Mouse (Mus musculus) embryonic facial prominence, embryonic 10.5 days (tissue): ENCODE data around the gene Tfb2m. TPM values are rescaled to one million over a fixed set of nuclear protein-coding genes. Genes with fewer than 3 reads are reported as not detected.
A peak's percentile ranks its signal among the peaks of the same experiment; 100 is the strongest.

Experiments used
- DNase-seq: peaks from one replicate; pipeline ENCODE4 v3.0.0-alpha.2; 2017; ENCODE audit warnings: low spot score
- H3K27ac ChIP-seq: fragments of 300-500 bp; sonication (generic); replicated peaks from 2 replicates; pipeline ENCODE4 v1.5.1; 2016; ENCODE audit warnings: mild to moderate bottlenecking
- H3K27me3 ChIP-seq: fragments of 300-500 bp; sonication (generic); replicated peaks from 2 replicates; pipeline ENCODE4 v1.6.1; 2016; ENCODE audit warnings: low read depth, mild to moderate bottlenecking; ENCODE audit not compliant: poor library complexity, severe bottlenecking
- H3K36me3 ChIP-seq: fragments of 300-500 bp; sonication (generic); replicated peaks from 2 replicates; pipeline ENCODE4 v1.6.1; 2016; ENCODE audit warnings: mild to moderate bottlenecking, moderate library complexity
- H3K4me1 ChIP-seq: fragments of 300-500 bp; sonication (generic); 2 replicates; pipeline ENCODE4 v1.6.1; 2016
- H3K4me3 ChIP-seq: fragments of 300-500 bp; sonication (generic); 2 replicates; pipeline ENCODE4 v1.5.1; 2016; ENCODE audit warnings: mild to moderate bottlenecking, moderate library complexity
- H3K9me3 ChIP-seq: fragments of 300-500 bp; sonication (generic); 2 replicates; pipeline ENCODE4 v1.6.1; 2016; ENCODE audit warnings: mild to moderate bottlenecking
- WGBS: fragments of 180-500 bp; shearing (Covaris S2); methylation state at CpG from one replicate; pipeline ENCODE4 v1.1.7; 2016; 5-methylcytosine and 5-hydroxymethylcytosine counted together
- polyA plus RNA-seq: library from polyadenylated mRNA; unstranded; fragments of >200 nt; fragmentation: Nextera tagmentation; extraction: Ambion mirVana; gene quantifications from 2 replicates; pipeline ENCODE4 v1.2.1, GENCODE M21; 2016

Tfb2m gene
- polyA plus RNA-seq, 1 experiment from 2014 or later = 28.1 TPM

DNA sequence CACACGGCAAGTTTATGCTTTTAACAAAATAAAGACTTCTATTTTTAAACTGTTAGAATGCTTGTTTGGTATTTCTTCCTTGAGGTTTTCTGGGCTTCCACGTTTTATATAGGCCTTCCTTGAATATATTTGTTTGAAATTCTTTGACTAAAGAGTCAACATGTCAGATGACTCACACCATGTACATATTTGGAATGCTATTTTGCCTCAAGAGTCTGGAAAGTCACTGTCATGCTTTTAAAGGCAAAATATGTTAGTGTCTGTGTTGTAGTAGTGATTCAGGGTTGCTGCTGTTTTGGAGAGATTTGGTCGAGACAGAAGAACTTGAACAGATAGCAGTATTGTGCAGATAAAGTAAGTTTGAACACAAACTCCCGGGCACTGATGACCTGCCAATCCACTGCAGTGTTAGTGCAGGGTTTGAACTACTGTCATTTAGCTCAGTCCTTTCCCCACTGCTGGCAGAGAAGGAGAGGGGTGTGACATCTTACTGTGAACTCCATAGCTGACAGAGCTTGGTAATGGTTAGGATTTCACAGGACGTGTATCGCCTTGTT is 27.7 kb upstream of the Tfb2m start:
- DNase-seq = no peak
- Histone ChIP-seq H3K9me3 (no peaks in the 10 kb centered on the region), H3K27ac (no peak overlapping the region), H3K4me3 (no peak overlapping the region), H3K36me3 (no peaks in the 10 kb centered on the region), H3K4me1 (peaks cover 32% of the 10 kb centered on the region), H3K27me3 (no peaks in the 10 kb centered on the region)
- WGBS = 77% methylated on average over 6 of the region's 6 CpGs

DNA sequence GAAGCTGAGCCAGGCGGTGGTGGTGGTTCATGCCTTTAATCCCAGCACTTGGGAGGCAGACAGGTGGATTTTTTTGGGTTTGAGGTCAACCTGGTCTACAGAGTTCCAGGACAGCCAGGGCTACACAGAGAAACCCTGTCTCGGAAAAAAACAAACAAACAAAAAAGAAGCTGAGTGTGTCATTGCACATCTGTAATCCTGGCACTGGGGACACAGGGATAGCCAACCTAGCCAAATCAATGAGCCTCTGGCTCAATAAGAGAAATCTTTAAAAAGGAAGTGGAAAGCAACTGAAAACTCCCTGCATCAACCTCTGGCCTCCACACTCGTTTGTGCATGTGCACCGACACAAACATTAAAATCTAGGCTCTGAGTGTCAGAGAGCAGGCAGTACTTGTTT is 25.6 kb upstream of the Tfb2m start:
- Histone ChIP-seq H3K4me3 (no peak overlapping the region), H3K36me3 (no peaks in the 10 kb centered on the region), H3K27me3 (no peaks in the 10 kb centered on the region), H3K9me3 (no peaks in the 10 kb centered on the region), H3K4me1 (peaks cover 47% of the 10 kb centered on the region), H3K27ac (no peak overlapping the region)
- no peak for DNase-seq
- 84% methylated on average over 4 of the region's 4 CpGs for WGBS

GRCm38 (mm10) chr1:179570482-179570881 is 24.4 kb upstream of the Tfb2m start:
- Histone ChIP-seq H3K36me3 (no peaks in the 10 kb centered on the region), H3K9me3 (no peaks in the 10 kb centered on the region), H3K27me3 (no peaks in the 10 kb centered on the region), H3K4me3 (no peak overlapping the region), H3K4me1 (peaks cover 49% of the 10 kb centered on the region), H3K27ac (no peak overlapping the region)
- no peak for DNase-seq
- WGBS = 85% methylated on average over 1 of the region's 1 CpGs

- Histone ChIP-seq H3K27ac (0 out of 2 replicates have a peak overlapping the region, but pooled peaks have one; percentile 10), H3K4me1 (peaks cover 42% of the 10 kb centered on the region), H3K36me3 (no peaks in the 10 kb centered on the region), H3K4me3 (no peak overlapping the region), H3K27me3 (no peaks in the 10 kb centered on the region), H3K9me3 (no peaks in the 10 kb centered on the region)
- 78% methylated on average over 4 of the region's 4 CpGs for WGBS
- DNase-seq = no peak
These were observed 22.8 kb upstream of the Tfb2m start for GRCm38 (mm10) chr1:179568690-179569398.

DNA sequence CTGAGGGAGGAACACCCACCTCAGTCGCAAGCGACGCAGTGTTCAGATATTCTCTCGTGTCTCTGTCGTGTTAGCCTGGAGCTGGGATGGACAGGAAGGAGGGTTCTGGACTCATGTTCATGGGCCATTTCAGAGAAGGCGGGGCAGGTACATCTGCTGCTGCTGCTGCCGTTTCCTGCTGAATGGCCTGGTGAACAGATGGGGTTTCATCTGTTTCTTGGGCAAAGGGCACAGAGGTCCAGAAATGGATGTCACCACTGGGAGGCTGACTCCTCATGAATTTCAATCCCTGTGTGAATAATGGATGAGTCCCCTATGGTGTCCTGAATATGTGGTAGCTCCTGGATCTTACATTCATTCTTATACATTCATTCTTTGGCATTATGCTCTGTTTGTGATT is 21.5 kb upstream of the Tfb2m start:
- 56% methylated on average over 7 of the region's 7 CpGs for WGBS
- DNase-seq = peak; percentile 19
- H3K36me3 ChIP-seq = no peaks in the 10 kb centered on the region
- peaks cover 54% of the 10 kb centered on the region for H3K4me1 ChIP-seq
- no peaks in the 10 kb centered on the region for H3K9me3 ChIP-seq
- H3K27me3 ChIP-seq = no peaks in the 10 kb centered on the region
- no peak overlapping the region; the same call in 1 of the 2 replicates for H3K27ac ChIP-seq
- no peak overlapping the region for H3K4me3 ChIP-seq

DNA sequence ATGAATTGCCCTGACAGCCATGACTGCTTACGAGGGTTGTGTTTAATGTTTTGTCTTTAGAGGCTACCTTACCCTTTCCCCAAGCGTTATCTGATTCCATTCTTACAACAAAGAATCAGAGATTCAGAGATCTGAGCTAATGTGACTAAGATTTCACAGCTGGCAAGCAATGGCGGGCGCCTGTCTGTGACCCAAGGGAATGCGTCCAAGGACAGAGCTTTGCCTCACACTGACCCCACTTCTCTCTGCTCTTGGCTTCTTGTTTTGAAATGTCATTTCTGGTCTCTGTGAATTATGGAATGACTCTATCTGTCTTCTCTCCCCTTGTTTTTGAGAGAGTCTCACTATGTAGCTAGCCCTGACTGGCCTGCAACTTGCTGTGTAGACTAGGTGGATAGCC is 17.9 kb upstream of the Tfb2m start:
- no peak overlapping the region for H3K27ac ChIP-seq
- 70% methylated on average over 5 of the region's 5 CpGs for WGBS
- no peaks in the 10 kb centered on the region for H3K9me3 ChIP-seq
- H3K4me1 ChIP-seq = peaks cover 39% of the 10 kb centered on the region
- no peak for DNase-seq
- H3K4me3 ChIP-seq = no peak overlapping the region
- no peaks in the 10 kb centered on the region for H3K36me3 ChIP-seq
- H3K27me3 ChIP-seq = no peaks in the 10 kb centered on the region

DNA sequence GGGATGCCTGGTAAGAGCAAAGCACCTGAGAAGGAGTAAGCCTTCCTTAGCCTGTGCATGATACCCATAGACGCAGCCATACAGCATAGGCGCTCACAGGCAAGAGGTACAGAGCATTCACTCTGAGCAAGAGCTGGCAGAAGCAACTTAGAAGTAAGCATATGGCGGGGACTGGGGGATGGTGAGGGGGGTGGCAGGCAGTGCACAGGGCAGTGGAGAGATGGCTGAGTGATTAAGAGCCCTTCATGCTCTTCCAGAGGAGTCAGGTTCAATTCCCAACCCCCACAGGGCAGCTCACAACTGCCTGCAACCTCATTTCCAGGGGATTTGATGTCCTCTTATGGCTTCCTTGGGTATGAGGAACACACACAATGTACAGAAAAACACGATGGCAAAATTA is 17.1 kb upstream of the Tfb2m start:
- peak; percentile 15 for DNase-seq
- Histone ChIP-seq H3K4me3 (no peak overlapping the region), H3K36me3 (no peaks in the 10 kb centered on the region), H3K27me3 (no peaks in the 10 kb centered on the region), H3K27ac (no peak overlapping the region), H3K9me3 (no peaks in the 10 kb centered on the region), H3K4me1 (peaks cover 32% of the 10 kb centered on the region)
- WGBS = 85% methylated on average over 4 of the region's 4 CpGs

DNA sequence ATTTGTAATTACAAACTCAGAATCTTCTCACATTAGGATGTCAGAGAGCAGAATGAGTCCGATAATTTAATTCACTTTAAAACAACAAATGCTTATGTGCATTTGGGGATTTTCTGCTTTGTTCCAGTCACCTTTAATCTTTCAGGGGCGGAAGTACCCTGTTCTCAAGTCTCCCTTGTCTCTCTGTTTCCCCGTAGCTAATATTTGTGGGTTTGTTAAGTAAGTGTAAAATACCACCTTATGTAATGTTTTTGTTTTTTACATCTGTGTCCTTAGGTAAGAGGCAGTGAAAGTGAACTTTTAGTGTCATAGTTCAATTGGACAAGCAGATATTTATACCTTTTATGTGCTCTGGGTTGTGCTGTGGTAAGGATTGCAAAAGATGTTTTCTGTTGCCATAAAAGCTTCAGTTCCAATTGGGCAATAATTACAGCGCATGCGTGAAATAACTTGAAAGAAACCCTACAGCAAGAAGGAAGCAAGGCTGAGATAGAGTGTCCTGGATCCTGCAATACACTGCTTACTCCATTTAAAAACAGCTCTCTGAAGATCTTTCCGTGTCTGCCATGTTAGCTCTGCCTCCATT is 14.9 kb upstream of the Tfb2m start:
- Histone ChIP-seq H3K9me3 (no peaks in the 10 kb centered on the region), H3K27me3 (no peaks in the 10 kb centered on the region), H3K4me1 (peaks cover 21% of the 10 kb centered on the region), H3K36me3 (no peaks in the 10 kb centered on the region), H3K4me3 (no peak overlapping the region), H3K27ac (no peak overlapping the region)
- DNase-seq = no peak
- WGBS = 87% methylated on average over 6 of the region's 6 CpGs

- Histone ChIP-seq H3K4me3 (no peak overlapping the region), H3K27ac (no peak overlapping the region), H3K4me1 (peaks cover 21% of the 10 kb centered on the region), H3K27me3 (no peaks in the 10 kb centered on the region), H3K36me3 (no peaks in the 10 kb centered on the region), H3K9me3 (no peaks in the 10 kb centered on the region)
- 81% methylated on average over 11 of the region's 11 CpGs for WGBS
- no peak for DNase-seq
These were observed 13.6 kb upstream of the Tfb2m start for GRCm38 (mm10) chr1:179559446-179560194.

DNA sequence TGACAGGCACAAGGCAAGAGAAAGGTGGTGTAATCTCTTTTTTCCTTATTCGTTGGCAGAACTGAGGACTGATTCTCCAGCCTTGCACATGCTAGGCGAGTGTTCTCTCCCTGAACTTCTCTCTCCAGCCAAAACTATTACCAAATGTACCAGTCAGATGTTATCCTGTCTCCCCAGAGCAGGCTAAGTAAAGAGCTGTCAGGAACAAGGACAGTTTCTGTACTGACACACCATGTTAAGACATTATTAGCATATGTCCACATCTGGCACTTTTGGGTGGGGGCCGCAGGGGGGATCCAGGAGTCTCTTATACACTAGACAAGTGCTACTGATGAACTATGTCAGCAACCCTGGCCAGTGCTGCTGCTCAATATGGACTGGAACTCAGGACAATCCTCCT is 10.9 kb upstream of the Tfb2m start:
- H3K4me1 ChIP-seq = peaks cover 5% of the 10 kb centered on the region
- H3K4me3 ChIP-seq = no peak overlapping the region
- no peaks in the 10 kb centered on the region for H3K36me3 ChIP-seq
- DNase-seq = no peak
- H3K27me3 ChIP-seq = no peaks in the 10 kb centered on the region
- 91% methylated on average over 3 of the region's 3 CpGs for WGBS
- no peak overlapping the region for H3K27ac ChIP-seq
- no peaks in the 10 kb centered on the region for H3K9me3 ChIP-seq

DNA sequence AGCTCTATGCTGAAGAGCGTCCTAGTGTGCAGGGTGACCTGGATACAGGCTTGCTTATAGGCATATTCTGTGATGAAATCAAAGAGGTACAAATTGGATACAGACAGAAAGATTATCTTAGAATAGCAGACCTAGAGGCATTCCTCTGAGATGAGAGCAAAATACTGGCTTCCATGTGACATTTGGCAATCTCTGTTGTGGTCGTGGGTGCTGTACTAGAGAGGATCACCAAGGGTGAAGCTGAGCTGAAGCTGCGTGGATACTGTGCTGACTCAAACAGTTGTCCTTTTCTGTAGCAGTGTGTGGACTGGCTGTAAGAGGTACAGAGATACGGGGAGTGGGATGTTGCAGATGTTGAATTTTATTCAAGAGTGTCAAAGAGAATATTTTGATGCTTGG is 7.9 kb upstream of the Tfb2m start:
- Histone ChIP-seq H3K27ac (no peak overlapping the region), H3K36me3 (no peaks in the 10 kb centered on the region)
- 84% methylated on average over 4 of the region's 4 CpGs for WGBS

GRCm38 (mm10) chr1:179553197-179553948 is 7.3 kb upstream of the Tfb2m start:
- Histone ChIP-seq H3K9me3 (no peaks in the 10 kb centered on the region), H3K27ac (no peak overlapping the region), H3K27me3 (no peaks in the 10 kb centered on the region), H3K4me1 (peaks cover 1% of the 10 kb centered on the region), H3K36me3 (no peaks in the 10 kb centered on the region), H3K4me3 (no peak overlapping the region)
- no peak for DNase-seq
- 81% methylated on average over 5 of the region's 5 CpGs for WGBS

More for the DNA sequence above, 7.9 kb upstream of the Tfb2m start:
- no peak for DNase-seq
- Histone ChIP-seq H3K4me1 (no peaks in the 10 kb centered on the region; the same call in 1 of the 2 replicates), H3K27me3 (no peaks in the 10 kb centered on the region), H3K9me3 (no peaks in the 10 kb centered on the region), H3K4me3 (no peak overlapping the region)
